Mouse (Mus musculus) small intestine, adult 2 months (tissue): ENCODE results near the gene Krt25.

Experiments
- CTCF ChIP-seq: fragments of 200-500 bp; IDR thresholded peaks from 2 replicates; pipeline ENCODE4 v1.5.1; 2012; ENCODE audit warnings: low read depth, mild to moderate bottlenecking, control low read depth, inconsistent platforms, low read length, moderate library complexity, mixed read lengths; ENCODE audit not compliant: insufficient replicate concordance, insufficient read length; ENCODE audit errors: extremely low read depth
- POLR2A ChIP-seq: fragments of 200-500 bp; IDR thresholded peaks from 2 replicates; pipeline ENCODE4 v1.6.1; 2012; ENCODE audit warnings: low read depth, mild to moderate bottlenecking, control low read depth, inconsistent platforms, low read length, moderate library complexity

DNA sequence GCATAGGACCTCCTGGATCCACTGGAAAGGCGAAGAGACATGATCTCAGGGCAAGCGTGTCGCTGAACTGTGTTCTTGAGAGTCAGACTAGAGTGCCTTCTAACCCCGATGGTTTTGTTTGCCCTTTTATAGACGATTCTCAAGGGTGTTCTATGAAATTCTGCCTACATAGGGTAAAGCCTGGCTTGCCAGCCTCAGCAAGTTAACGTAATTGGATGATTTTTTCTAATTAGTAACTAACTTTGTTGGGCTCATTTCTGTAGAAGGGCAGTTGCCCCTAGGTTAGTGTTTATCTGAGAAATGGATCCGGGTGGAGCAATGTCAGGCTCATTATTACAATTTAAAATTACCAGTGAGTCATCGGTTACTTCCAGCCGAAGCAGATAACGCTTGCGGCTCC is at the start of gene Krt25:
- TF ChIP-seq POLR2A, result no peak
- TF ChIP-seq CTCF, result no peak
